Mouse (Mus musculus) cortical plate, adult 2 months (tissue): ENCODE data around the gene Mast4.

Source experiments
- CTCF ChIP-seq: fragments of 200-500 bp; IDR thresholded peaks from 2 replicates; pipeline ENCODE4 v1.5.1; 2011; ENCODE audit warnings: mild to moderate bottlenecking, control low read depth, low read length; ENCODE audit not compliant: insufficient read depth; ENCODE audit errors: extremely low read depth
- POLR2A ChIP-seq: fragments of 200-500 bp; IDR thresholded peaks from 2 replicates; pipeline ENCODE4 v1.6.1; 2011; ENCODE audit warnings: mild to moderate bottlenecking, low read length, control low read depth; ENCODE audit not compliant: insufficient read depth; ENCODE audit errors: extremely low read depth

DNA sequence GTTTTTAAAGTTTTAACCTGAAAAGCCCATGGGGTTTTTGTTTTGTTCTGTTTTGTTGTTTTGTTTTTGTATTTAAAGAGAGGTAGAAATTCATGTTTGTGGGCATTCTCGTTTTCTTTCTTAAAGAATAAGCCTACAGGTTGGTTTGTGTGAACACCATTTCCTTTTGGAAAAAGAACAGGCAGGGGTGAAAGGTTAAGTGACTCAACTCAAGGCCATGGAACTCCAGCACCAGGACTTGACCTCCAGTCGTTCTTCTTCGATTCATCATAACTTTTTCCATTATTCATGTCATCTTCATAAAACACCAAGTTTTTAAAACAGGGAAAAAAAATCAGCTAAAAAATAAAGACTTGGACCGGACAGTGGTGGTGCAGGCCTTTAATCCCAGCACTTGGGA lies 105.2 kb downstream of the Mast4 start:
- TF ChIP-seq POLR2A, result no peak
- no peak for TF ChIP-seq CTCF
